Mouse (Mus musculus): ENCODE measurements around the gene Olfr648.

The Olfr648 gene

DNA sequence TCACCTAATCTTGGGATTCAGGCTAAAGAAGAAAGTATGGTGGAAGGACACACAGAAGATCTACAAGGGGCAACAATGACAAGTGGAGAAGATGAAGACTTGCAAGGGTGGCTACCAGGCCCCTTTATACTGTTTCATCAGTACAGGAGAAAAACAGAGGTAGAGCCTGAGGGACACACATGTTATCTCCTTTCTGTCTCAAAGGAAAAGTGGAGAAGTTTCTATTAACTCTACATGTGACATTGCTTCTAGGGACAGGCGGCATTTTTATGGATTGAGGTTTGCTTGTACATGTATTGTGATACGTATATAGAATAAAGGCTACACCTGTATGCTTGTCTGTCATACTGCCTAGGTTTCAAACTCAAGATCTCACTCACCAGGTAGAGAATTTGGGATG is at the start of gene Olfr648:
Gene Olfr648, minus strand, starts transcription at position 101 of the 400 bp plus-strand sequence.
- DNase-seq, result no peak

- peak; percentile 57 for DNase-seq
These were observed 48.0 kb upstream of the Olfr648 start for GRCm38 (mm10) chr7:104231203-104231602.

- DNase-seq, result peak; percentile 84
These were observed 35.7 kb upstream of the Olfr648 start, which contains the start of gene Trim6 for GRCm38 (mm10) chr7:104218701-104219569. Gene Trim6 (plus strand): TSS chr7:104218793.

GRCm38 (mm10) chr7:104217881-104218280 is 34.7 kb upstream of the Olfr648 start:
- DNase-seq, result no peak

GRCm38 (mm10) chr7:104216011-104216535 is 32.9 kb upstream of the Olfr648 start:
- DNase-seq, result no peak

GRCm38 (mm10) chr7:104206197-104206596 is 23.0 kb upstream of the Olfr648 start:
- no peak for DNase-seq

DNA sequence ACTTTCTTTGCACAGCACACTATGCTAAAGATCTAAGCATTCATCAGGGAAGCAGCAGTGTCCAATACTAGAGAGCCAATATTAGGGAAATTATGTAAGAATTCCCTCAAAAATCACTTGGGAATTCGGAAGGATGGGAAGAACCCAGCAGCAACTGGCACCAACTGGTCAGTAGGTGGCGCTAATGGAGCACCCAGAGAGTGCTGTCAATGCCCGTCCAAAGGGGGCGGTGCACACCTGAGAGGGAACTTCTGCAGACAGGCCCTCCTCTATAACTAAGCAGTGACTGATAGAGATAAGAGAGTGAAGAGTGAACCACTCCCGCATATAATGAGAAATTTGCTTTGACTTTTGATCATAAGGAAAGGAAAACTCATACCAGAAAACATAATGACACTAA is 16.6 kb upstream of the Olfr648 start:
- peak; percentile 82 for DNase-seq

DNA sequence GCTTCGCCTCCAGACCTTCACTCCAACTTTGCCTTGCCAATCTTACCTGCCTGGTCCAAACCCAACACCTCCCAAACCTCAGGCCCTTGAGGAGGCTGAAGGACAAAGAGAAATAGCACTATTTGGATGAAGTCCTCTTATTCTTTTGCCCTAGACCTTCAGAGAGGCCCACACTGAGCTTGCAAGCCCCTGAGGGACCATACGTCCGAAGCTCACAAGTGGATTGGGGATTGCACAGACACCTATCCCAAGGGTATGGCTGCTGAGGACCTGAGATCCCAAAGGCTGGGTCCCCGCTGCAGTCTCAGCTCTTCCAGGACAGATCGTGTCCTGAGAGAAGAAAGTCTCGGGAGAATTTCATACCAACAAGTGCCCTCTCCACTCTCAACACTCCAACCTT is 12.7 kb upstream of the Olfr648 start, which contains the start of gene Olfr649:
Gene Olfr649, minus strand, starts transcription at position 101 of the 400 bp plus-strand sequence.
- no peak for DNase-seq

DNA sequence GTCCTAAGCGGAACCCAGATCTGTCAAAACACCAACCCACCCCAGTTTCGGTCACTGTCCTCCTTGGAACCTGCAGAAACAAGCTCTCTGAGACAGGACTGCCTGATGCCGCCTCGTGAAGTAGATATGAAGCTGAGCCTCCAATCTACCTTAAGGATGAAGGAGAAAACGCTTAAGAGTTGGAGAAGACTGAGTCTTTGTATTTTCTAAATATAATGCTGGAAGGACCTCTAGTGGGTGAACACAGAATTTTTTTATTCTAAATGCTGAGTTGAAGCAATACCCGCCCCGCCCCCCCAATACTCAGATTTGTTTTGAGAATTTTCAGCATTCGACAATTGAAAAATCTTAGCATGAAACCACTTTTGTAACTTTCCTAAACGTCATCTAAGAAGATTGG is 8.1 kb upstream of the Olfr648 start:
- DNase-seq, result no peak

DNA sequence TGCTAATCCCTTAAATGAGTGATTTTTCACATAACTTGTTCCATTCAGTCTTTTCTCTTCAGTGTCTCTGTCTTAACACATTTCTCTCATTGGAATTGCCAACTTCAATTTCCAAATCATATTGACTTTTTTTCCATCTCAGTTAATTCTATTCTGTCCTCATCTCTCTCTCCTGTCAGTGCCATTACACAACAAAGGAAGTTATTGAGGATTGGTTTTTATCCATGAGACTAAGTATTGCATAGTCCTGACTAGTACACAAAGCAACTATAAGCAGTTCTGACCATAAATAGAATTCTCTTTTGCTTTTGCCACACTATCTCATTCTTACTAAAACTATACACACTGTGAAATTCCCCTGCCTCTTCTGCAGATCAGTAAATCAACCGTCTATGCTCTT is 4.1 kb downstream of the Olfr648 start:
- no peak for DNase-seq

- DNase-seq, result no peak
These were observed 4.7 kb downstream of the Olfr648 start for GRCm38 (mm10) chr7:104178422-104179054.

DNA sequence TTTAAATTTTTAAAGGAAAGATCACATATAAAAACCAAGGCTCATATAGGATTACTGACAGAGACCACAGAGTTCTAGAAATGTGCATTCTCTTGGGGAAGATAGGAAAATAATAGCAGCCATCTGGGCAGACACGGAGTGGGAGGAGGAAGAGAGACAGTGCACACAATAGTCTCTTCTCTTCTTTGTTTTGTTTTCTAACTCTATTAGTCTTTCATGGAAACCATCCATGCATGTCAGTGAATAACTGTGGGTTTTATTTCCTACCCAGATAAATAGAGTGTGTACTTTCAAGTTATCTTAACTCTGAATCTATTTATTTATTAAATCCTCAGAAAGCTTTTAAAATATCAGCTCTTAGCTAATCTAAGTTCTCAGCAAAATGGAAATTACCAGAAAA is 8.1 kb downstream of the Olfr648 start:
- DNase-seq, result no peak

GRCm38 (mm10) chr7:104169634-104170204 is 13.5 kb downstream of the Olfr648 start:
- DNase-seq, result no peak

- DNase-seq, result no peak
These were observed 16.1 kb downstream of the Olfr648 start for GRCm38 (mm10) chr7:104167105-104167504.

DNA sequence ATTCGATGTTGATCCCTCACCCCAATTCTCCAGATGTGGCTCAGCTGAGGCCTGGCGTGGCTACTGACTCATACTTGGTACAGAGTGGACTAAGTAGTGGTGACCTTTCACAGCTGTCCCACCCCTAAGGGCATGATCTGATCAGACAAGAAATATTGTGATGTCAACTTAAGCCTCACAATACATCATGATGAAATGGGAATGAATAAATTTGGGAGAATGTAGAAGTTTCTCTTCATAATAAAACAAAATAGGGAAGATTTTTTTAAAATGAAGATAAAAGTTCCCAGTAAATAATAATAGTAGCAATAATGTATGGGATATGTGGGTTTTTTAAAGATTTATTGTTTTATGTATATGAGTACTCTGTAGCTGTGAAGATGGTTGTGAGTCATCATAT is 32.7 kb downstream of the Olfr648 start, which contains the start of gene Ubqlnl:
Gene Ubqlnl, minus strand, starts transcription at position 101 of the 400 bp plus-strand sequence.
- no peak for DNase-seq

GRCm38 (mm10) chr7:104143179-104143578 is 40.0 kb downstream of the Olfr648 start, which contains the start of gene Ubqln3:
Gene Ubqln3 (minus strand): TSS chr7:104143279.
- DNase-seq, result no peak

DNA sequence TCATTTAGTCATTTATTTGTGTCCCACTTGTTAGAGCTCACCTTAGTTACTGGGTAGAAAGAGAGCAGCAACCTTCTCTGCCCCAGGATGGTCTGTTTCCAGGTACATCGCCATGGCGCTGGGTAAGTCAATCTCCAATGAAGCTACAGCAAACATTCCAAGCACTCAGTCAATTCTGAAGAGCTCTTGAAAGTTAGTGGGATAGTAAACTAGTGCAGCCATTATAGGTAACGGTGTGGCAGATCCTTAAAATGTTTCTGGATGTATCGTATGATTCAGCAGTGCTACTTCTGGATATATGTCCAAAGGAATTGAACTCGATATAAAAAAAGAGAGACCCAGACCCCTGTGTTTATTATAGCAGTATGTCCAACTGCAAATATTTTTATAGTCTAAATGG is 45.9 kb downstream of the Olfr648 start, which contains the start of gene Olfr643:
Gene Olfr643, minus strand, starts transcription at position 101 of the 400 bp plus-strand sequence.
- DNase-seq, result no peak

GRCm38 (mm10) chr7:104129726-104130125 is 53.5 kb downstream of the Olfr648 start, which contains the start of gene Ubqln5:
Gene Ubqln5 (minus strand): TSS chr7:104129826.
- no peak for DNase-seq

Data from lung, postnatal 14 days (tissue).